Mouse (Mus musculus) thymus, postnatal 25 days (tissue): ENCODE measurements around the gene Tmem127.
A peak's percentile ranks its signal among the peaks of the same experiment; 100 is the strongest.
"Not testable (repeated sequence)": the region's sequence is repeated elsewhere in the genome, so short reads cannot be mapped to it uniquely, and the experiment has no call there.

ENCODE experiments used
- DNase-seq: peaks from one replicate; pipeline ENCODE4 v3.0.0; 2022

The Tmem127 gene

DNA sequence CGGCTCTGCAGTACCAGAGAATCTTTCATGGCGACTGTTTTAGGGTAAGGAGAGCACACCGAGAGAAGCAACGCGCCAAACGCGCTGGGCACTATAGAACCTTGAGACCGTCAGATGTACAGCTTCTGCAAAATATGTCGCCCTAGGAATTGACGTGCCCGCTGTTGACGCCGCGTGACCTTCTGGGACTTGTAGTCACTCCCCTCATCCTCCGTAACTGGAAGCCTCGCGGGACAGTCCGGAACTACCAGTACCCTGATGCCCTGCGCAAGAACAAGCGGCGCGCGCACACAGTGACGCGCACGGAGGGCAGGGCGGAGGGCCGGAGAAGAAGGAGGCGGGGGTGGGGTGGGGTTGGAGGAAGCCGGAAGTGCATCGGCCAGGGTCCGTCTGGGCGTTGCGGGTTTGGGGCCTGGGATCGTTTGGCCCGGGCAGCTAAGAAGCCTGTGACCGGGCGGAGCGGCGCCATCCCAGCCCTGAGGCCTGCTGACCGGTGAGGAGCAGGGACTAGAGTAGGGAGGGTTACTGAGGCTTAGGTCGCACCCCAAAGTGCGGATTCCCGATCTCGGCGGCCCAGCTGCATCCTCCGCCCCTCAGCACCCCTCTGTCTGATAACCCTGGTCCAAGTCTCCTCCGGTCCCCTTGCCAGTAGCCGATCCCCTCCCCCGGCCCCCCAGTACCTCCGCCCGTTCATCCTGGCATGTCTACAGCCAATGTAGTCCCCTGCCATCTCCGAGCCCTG is at the start of gene Tmem127, which contains the start of gene Ciao1:
Tmem127 (plus strand) TSS at position 317 of the 742 bp plus-strand sequence.
Ciao1 (minus strand) TSS at position 225 of the 742 bp plus-strand sequence.
- peak; percentile 96 for DNase-seq

DNA sequence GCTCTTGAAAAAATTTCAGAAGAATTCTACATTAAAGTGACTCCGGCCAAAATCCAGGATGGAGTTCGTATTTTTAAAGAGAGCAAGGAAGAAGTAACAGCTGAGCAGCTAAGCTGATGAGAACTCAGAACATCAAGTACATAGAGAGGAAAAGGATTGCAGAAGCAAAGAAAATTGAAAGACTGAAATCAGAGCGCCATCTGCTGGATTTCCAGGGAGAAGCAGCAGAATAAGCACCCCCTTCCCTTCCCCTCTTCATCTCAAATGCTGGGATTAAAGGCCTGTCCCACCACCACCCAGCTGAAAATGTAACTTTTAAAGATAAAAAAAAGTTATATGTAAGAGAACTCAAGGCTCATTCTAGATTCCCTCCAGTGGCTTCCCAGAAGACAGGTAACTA is 42.8 kb upstream of the Tmem127 start:
- peak; percentile 64 for DNase-seq

DNA sequence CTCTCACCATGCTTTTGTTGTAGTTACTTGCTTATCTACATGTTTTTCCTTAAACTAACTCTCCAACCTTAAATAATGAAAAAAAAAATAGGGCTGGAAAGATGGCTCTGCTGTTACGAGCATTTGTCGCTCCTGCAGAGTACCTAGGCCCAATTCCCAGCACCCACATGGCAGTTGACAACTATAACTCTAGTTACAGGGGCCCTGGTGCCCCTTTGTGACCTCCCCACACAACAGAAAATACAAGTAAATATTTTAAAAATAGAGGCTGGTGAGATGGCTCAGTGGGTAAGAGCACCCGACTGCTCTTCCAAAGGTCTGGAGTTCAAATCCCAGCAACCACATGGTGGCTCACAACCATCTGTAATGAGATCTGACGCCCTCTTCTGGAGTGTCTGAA is 41.8 kb upstream of the Tmem127 start:
- DNase-seq, result not testable (repeated sequence)

DNA sequence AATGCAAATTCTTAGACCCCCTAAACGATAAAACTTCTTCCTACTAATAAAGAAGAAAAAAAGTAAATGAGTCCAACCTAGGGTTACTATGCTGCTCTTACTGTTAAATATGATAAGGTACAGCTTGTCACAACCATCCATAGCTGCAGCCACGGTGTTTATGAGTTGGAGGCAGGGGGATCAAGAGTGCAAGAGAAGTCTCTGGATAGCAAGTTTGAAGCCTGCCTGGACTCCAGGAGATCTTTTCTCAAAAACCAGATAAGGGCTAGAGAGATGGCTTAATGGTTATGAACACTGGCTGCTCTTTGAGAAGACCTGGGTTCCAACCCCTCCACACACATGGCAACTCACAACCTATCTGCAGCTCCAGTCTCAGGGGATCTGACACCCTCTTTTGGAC is 40.8 kb upstream of the Tmem127 start:
- no peak for DNase-seq

DNA sequence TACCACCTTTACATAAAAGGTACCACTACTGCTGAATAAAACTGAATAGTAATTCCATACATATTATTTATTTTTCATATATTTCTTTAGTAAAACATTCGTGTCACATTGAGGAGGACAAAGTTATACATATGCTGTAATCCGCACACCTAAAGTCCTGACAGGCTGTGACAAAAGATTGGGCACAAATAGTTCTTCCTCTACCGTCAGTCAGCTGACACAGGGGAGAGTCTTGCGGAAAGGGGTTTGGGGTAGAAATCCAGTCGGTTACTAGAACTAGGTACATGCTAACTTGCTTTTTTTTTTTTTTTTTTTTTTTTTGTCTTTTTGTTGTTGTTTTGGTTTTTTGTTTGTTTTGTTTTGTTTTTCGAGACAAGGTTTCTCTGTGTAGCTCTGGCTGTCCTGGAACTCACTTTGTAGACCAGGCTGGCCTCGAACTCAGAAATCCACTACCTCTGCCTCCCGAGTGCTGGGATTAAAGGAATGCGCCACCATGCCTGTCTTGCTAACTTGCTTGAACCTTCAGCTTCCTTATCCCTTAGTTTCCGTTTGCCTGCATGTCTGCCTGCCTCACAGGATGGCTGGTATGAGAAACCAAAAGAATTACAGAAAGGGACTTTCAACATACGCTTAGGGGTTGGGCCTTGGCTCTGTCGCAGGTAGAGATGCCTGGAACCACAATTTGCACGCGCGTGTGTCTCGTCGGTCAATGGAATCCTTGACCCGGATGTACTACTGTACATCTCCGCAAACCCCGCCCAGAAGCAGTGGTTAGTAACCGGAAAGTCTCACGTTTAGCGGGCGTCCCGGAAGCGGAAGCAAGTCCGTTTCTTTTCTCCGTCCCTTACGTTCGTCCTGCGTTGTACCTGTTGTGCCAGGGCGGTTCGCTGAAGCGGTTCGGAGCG is 39.9 kb upstream of the Tmem127 start, which contains the start of the genes 1810024B03Rik and Snrnp200:
1810024B03Rik (minus strand) TSS at position 734 of the 905 bp plus-strand sequence.
Snrnp200 (plus strand) TSS at position 840 of the 905 bp plus-strand sequence.
- peak; percentile 93 for DNase-seq

DNA sequence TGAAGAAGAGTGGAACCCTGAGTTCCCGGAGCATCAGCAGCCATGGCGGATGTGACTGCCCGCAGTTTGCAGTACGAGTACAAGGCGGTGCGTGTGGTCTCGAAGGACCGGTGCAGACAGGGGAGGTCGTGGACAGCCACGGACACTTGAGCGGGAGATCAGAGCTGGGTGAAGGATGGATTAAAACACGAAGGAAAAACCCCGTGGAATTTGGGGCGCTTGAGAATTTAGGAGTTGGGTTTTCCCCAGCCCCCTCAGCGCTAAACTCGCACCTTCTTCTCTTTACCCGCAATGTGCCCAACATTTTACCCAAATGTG is 39.3 kb upstream of the Tmem127 start:
- DNase-seq, result no peak

DNA sequence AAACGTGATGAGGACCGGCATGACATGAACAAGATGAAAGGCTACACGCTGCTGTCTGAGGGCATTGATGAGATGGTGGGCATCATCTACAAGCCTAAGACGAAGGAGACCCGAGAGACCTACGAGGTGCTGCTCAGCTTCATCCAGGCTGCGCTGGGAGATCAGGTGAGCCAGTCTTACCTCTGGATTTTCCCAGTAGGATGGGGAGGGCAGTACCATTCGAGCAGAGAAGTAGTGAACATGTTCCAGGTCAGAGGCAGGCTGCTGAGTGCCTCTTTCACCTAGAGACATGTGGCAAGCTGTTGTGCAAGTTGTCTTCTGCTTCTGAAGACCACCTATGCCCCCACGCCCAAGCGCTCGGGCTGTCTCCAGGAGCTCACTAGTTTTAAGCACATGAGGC is 37.0 kb upstream of the Tmem127 start:
- no peak for DNase-seq

DNA sequence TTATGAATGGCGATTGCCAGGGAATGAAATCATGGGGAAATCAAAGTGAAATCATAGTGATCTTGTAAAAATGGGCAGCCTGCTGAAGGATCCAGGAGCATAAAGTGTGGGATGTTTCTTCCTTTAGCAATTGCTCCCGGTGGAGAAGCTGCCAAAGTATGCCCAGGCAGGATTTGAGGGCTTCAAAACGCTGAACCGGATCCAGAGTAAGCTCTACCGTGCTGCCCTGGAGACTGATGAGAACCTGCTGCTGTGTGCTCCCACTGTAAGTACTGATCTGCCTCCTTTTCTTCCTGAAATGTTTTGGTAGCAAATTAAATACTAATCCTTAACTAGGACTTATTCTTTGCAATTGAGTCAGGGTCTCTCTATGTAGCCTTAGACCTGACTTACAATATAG is 30.0 kb upstream of the Tmem127 start:
- DNase-seq, result no peak

DNA sequence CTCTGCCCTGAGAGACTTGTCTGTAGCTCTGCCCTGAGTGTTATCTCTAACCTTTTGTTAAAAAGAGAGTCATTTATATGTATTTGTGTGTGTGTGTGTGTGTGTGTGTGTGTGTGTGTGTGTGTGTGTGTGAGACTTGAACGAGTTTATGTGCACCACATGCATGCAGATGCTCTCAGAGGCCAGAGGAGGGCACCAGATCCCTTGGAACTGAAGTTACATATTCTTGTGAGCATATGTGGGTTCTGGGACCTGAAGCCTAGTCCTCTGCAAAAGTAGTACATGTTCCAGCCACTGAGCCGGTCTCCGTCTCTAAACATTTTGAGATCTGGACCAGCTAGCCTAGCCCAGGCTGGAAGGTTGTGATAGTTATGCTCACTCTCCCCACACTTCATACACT is 22.4 kb upstream of the Tmem127 start:
- DNase-seq, result no peak

DNA sequence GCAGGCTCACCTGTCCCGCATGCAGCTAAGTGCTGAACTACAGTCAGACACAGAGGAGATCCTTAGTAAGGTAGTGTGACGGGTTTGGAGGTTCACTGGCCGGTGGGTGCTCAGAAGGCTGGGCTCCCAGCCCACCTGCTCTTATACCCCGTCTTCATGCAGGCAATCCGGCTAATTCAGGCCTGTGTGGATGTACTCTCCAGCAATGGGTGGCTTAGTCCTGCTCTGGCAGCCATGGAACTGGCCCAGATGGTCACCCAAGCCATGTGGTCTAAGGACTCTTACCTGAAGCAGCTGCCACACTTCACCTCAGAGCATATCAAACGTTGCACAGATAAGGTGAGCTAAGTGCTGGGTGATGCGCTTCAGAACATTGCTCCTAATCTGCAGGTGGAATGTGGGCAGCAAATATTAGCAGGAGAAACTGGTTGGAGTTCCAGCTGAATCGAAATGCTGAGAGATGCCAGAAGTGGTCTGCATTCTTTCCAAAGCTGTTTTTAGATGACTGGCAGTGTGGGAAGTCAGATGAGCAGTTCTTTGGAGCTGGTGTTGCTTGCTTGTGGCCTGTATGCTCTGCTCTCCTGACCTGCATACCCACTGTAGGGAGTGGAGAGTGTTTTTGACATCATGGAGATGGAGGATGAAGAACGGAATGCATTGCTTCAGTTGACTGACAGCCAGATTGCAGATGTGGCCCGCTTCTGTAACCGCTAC is 9.7 kb upstream of the Tmem127 start:
- no peak for DNase-seq

DNA sequence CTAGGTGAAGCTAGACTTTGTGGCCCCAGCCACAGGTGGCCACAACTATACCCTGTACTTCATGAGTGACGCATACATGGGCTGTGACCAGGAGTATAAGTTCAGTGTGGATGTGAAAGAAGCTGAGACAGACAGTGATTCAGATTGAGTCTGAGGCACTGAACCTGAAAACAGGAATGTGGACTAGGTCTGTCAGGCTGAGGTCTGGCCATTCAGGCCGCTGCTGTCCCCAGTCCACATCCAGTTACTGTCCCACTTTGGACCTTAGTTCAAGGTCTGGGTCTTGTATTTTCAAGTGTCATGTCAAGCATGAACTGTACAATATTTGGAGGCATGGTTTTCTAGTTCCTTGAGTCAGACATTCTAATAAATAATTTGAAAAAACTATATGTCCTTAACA is 7.6 kb upstream of the Tmem127 start:
- DNase-seq, result no peak

DNA sequence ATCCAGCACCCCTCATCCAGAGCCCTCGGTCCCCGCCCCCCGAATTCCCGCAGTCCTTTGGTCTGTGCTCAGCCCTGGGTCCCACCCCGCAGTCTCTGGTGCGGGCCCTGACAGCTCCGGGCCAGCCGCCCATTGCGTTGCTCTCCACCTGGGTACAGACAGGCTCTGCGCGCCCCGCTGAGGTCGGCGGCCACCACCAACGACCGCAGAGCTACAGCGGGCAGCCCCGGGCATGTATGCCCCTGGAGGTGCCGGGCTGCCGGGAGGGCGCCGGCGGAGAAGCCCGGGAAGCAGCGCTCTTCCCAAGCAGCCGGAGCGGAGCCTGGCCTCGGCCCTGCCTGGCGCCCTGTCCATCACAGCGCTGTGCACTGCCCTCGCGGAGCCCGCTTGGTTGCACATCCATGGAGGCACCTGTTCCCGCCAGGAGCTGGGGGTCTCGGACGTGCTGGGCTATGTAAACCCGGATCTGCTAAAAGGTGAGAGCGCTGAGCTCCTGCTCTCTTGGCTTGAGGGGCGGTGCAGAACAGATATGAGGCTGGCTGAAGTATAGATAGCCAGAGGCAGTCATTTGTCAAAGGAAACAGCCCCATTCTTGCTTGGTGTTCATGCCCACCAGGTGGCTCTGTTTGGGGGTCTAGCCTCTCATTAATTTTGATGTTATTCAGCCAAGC is 761 bp downstream of the Tmem127 start:
- DNase-seq, result peak; percentile 60

DNA sequence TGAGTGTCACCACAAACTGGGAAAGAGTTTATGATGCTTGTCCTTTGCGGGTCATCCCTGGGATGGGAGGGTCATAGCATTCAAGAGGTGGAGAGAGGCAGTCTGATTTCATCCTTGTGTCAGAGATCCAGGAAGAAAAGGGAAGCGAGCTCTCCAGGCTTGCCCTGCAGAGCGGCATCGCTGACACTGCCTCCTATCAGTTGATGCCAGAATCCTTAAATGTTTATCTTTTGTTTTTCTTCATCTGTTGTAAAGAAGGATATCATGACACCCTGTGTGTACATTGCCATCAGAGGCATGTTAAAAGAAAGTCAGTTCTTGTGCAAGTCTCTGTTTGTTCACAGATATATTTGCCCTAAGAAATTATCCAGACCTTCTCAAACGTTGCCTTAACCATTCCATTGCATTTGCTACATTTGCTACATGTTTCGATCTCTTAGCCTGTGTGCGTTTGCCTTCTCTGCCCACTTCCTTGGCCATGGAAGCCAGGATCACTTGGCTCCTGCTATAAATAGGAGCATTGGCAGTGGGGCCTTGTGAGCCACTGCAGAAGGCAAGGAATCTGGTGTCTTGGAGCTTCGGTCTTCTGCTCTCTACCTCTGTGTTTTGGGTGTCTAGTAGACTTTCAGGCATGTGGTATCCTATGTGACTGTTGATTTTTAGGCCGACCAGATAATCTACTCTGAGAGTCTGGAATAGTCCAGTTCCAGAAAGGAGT is 2.7 kb downstream of the Tmem127 start:
- DNase-seq, result no peak

DNA sequence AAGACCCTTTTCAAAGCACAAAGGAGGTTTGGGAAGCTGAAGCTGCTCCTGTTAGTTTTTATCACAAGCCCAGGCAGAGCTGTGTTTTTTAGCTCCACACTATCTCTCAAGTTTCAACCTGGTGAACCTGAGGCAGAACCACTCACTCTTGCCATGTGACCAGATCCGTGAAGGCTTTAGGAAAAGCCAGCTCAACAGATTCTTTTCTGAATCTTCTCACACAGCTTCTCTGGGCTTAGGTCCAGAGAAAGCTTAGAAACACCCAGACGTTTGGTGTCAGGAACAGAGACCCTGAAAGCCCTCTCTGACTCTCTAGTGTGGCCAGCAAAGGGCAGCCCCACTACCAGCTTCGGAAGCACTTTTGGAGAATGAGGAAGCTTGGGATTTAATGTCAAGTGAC is 3.7 kb downstream of the Tmem127 start:
- DNase-seq, result no peak

DNA sequence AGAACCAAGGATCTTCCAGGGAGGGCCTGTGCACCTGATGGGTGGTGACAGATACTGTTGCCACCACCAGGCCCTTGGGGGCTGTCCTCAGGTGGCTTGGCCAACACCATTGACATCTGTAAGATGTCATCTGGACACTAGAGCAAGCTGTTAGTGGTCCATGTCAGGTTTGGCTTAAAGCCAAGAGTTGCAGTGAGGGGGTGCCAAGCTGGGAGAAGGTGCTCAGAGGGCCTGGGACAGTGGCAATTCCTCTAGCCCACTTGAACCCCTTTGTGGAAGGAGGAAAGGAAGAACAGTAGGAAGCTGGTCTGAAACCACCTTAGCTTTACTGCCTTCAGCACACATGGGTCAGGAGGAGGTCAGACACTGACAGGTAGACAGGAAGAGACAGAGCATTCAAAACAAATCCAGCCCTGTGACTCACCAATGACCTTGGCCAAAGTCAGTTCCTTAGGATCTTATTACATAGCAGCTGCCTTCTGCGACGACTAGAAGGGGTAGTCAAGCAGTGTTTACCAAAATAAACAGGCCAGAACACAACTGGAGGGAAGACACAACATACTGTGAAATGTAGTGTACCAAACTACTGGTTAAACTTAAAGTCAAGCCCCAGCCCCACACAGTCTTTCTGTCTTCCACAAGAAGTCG is 4.3 kb downstream of the Tmem127 start:
- no peak for DNase-seq

DNA sequence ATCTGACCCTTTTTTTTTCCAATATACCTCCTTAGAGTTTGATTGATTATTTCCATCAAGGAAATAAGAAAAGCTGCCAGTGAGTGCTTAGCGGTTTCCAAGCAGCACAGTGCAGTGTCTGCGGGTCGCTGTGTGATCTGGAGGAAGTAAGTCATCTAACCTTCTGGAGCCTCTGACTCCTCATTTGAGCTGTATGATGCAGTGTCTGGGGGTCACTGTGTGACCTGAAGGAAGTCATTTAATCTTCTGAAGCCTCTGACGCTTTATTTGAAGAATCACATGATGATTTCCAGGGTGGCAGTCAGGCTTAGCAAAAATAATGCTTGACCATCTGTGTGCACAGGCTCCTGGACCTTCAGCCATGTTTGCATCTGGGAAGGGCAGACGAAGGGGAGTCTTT is 5.1 kb downstream of the Tmem127 start:
- DNase-seq, result no peak

DNA sequence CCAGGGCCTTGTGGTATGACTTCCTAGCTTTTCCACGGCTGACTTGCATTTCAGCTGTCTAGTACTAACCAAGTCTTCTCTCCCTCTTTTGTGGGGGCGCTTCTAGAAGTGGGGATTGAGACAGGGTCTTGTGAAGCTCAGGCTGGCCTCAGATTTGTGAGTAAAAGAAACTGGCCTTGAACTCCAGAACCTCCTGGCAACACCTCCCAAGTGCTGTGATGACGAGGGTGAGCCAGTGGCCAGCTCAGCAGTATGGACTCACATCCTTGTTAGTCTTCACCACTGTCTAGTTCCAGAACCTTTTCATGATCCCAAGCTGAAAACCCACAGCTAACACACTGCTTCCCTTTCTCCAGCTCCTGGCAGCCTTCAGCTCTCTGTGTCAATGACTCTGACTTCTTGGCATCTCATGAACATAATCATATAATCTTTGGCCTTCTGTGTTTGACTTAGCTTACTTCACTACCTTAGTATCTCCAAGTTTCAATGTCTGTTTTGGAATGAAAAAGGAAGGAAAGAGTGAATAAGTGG is 7.0 kb downstream of the Tmem127 start:
- DNase-seq, result no peak

DNA sequence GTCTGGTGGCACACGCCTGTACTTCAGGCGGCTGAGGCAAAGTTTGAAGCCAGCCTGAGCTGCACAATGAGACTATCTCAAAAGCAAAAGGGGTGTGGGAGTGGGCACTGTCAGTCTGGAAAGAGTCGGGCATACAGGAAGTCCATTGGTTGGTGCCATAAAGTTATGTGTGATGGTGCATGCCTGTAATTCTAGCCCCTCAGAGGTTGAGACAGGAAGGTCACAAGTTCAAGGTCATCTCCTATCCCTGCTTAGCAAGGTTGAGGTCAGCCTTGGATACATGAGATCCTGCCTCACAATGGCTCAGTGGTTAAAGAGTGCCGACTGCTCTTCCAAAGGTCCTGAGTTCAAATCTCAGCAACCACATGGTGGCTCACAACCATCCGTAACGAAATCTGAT is 7.6 kb downstream of the Tmem127 start:
- no peak for DNase-seq

DNA sequence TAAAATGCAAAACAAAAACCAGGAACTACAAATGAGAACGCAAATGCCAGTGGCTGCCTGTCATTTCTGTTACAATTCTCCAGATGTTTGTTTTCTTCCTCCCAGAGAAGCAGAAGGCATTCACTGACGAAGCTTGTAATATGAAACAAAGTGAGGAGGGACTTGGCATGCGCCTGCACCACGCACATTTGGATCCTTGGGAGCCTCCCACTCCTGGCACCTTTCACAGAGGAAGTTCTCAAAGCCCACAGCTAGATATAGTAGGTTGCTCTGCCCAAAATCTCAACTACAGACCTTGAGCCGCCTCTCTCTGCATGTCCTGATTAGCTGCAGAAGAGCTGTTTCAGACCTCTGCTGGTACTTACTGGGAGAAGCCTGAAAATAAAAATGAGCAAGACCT is 11.6 kb downstream of the Tmem127 start:
- DNase-seq, result no peak

DNA sequence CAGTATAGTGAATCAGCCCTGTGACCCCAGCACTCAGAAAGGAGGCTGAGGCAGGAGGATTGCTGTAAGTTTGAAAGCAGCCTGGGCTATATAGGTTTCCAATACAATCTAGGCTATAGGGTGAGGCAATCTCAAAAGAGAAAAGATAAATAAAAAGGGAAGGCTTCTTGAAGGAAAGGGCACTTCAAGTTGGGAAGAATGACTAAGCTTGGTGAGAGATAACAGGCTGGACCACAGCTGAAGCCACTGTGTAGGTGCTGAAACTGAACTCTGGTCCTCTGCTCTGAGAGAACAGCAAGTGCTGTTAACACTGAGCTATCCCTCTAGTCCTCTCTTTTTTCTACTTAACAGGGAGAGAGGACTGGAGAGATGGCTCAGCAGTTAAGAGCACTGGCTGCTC is 14.8 kb downstream of the Tmem127 start:
- no peak for DNase-seq

DNA sequence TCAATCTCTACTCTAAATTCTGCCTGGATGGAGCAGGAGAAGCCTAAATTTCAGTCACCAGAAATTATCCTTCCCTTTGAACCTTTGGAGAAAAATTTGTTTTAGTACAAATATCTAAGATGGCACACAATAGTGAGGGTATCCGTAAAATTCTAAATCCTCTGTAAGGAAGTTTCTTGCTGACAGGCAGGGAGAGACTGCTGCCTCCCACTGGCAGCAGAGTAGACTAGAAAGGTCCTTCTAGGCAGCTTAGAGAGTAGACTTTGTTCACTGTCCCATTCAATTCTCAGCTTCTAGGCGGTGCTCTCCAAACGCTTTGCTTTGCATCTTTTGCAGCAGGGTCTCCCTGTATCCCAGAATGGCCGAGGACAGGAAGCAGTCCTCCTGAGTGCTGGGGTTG is 20.1 kb downstream of the Tmem127 start:
- no peak for DNase-seq
